Mouse (Mus musculus): Measurements from ENCODE around the gene Cand2.

Gene Cand2

DNA sequence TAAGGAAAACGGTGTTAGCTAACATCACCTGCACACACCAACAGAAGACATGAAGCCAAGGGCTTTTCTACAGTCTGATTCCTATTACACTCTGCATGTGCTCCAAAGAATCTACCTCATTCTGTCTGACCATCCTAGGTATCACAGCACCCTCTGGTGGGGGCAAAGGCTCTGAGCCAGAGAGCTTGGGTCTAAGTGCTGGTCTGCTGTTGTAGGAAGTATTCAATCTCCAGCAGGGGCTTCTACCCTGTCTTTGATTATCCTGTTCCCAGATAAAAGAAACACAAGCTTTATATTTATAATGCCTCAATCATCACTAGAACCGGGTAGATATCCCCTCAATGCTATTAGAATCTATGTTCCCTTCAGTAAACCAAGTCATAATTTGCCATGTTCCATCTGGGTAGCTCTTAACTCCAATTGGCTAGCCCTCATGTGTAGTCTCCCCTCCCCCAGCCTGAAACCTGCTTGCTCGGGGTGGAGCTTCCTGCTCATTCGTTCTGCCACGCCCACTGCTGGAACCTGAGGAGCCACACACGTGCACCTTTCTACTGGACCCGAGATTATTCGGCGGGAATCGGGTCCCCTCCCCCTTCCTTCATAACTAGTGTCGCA, 49.6 kb downstream of the Cand2 start:
- CTCF ChIA-PET: interaction anchor here (0.9 to 1.6 kb wide), 3 partner anchors 11 to 14 kb away, joined by 3 to 8 read pairs (median 3); no protein-coding TSS in a partner anchor

DNA sequence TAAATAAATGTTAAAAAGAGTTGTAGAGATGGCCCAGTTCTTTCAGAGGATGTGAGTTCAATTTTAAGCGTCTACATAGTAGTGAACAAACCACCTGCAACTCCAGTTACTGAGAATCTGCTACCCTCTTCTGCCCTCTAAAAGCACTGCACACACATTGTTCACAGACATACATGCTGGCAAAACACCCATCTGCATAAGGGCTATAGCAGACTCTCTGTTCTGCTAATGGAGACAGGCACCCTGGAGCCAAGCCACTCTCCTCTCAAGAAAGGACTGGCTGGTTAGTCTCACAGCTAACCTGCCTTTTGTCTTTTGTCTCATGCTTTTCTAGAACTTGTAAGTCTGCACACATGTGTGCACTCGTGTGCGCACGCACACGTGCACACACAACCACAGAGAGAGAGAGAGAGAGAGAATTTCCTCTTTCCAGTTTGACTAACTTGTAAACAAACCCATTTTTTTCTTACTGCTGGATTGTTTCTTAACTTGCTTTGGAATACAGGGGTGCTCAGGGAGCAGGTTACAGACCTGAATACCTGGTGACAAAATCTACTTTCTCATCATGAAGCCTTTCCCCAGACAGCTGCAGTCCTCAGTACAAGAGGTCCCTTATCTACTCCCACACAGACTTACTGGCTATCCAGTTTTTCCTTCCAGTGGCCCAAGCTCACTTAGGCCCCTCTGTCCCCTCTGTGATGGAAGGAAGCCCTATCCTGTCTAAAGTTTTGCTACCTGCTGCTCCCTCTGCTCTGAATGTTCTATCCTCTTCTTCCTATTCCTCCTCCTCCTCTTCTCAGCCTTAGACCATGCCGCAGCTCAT, 56.7 kb downstream of the Cand2 start:
- CTCF ChIA-PET: no interaction called here

DNA sequence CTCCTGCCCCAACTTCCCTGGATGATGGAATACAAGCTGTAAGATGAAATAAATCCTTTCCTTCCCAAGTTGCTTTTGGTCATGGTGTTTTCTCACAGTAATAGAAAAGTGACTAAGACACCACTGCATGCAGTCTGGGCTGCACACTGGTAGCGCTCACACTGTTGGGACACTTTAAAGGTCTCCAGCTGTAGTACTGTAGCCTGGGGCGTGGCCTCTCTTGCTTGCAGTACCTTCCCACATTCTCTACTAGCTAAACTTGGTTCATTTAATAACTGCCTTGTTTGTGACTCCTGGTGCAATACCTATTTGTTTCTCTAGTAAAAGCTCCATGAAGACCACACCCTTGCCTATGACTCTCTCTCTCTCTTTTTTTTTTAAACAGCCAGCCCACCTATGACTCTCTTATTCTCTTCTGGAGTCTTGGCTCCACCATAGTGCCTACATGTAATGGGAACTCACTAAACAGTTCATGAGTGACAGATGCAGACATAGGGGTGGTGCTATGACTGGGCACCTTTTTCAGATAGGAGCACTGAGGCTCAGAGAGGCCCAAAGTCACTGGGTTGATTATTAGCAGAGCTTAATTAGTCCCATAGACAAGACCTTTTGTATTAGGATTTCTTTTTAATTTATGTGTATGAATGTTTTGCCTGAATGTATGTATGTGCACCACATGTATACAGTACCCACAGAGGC, 58.0 kb downstream of the Cand2 start:
- CTCF ChIA-PET: no interaction called here

DNA sequence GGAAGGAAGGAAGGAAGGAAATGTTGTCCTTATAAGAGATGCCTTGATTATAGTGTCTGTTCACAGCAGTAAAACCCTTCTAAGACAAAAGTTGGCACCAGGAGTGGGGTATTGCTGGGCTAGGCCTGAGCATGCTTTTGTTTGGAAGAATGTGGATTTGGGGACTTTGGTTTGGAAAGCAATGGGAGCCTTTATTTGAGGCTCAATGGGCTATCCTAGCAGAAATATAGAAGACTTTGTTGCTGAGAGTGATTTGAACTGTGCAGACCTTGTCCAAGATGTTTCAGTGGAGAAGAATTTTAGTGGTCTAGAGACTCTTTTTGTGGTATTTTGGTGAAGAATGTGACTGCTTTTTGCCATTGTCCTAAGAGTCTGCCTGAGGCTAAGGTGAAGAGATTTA, 59.5 kb downstream of the Cand2 start:
- CTCF ChIA-PET: interaction anchor here (0.7 kb wide), 1 partner anchor 390 kb away, joined by 7 read pairs; no protein-coding TSS in a partner anchor

DNA sequence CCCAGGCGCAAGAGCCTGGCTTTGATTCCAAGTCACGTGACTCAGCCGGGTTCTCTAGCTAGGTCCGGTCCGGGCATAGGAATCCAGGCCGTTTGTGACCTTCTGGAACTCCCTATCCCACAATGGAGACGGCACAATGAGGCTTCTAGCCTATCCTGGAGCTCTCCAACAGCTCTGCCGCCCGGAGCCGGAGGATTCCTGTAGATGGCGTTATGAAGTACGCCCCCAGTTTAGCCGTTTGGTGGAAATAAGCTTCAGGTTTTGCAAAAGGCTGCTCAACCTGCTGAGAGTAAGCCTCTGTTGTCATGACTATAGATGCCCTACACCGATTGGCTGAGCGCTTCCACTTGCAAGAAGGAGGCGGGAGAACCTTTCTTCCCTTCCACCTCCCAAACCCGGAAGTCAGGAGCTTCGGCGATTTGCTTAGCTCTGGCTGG, 63.8 kb downstream of the Cand2 start, which contains the start of gene Efcab12:
Gene Efcab12 (minus strand): TSS at position 252 of the 437 bp plus-strand sequence.
- CTCF ChIA-PET: no interaction called here

DNA sequence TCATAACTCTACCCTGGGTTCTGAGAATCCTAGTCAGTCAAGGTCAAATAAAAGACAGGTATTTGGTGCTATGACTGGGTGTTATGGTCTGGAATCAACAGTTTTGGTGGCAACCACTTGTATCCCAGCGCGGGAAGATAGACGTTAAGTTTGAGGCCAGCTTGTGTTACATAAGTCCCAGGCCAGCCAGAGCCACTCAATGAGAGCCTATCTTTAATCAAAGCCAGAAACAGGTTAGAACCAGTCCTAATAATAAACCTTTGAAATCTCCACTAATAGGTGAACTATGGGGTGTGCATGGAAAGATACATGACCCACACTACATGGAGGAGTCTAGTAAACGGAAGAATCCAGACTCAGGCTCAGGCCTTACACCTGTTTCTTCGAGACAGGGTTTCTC, 64.4 kb downstream of the Cand2 start:
- CTCF ChIA-PET: interaction anchor here (0.6 to 0.7 kb wide), 2 partner anchors 139 to 360 kb away, joined by 4 read pairs; no protein-coding TSS in a partner anchor

DNA sequence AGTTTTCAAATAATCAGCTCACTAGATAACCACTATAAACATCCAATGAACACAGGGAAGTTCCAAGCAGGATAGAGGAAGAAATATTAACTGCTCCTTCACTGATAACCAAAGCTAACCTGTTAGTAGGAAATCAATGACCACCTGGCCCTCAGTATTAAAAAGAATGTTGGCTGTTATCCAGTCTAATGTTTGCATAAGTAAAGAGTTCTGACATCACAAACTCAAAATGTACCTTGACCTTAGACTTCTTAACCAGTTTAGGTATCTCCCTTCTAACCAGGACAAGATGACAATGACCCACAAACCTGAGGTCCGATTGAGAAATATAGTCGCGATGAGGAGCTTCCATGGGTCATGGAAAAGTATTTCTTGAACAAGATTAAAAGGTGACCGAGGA, 70.7 kb downstream of the Cand2 start:
- CTCF ChIA-PET: interaction anchor here (0.6 to 0.7 kb wide), 2 partner anchors 153 to 175 kb away, joined by 3 to 11 read pairs; no protein-coding TSS in a partner anchor

DNA sequence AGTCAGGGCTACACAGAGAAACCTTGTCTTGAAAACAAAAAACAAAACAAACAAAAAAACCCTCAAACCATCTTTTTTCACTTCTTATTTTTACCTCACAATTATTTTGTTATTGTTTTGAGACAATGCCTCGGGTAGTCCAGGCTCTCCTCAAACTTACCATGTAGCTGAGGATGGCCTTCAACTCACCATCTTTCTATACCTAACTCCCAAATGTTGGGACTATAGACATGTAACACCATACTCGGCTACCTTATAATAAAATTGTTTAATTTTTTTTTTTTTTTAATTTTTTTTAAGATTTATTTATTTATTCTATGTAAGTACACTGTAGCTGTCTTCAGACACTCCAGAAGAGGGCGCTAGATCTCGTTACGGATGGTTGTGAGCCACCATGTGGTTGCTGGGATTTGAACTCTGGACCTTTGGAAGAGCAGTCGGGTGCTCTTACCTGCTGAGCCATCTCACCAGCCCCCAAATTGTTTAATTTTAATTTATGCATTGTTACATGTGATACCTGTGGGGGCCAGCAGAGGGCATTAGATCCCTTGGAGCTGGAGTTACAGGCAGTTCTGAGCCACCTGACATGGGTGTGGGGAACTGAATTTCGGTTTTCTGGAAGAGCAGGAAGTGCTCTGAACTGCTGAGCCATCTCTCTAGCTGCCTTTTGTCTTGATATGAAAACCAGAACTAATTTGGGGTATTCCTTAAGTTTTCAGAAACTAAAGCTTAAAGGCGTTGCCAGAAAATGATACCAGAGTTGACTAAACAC, 72.5 kb downstream of the Cand2 start:
- CTCF ChIA-PET: interaction anchor here (0.5 to 1.4 kb wide), 2 partner anchors 39 to 110 kb away, joined by 3 read pairs; no protein-coding TSS in a partner anchor

DNA sequence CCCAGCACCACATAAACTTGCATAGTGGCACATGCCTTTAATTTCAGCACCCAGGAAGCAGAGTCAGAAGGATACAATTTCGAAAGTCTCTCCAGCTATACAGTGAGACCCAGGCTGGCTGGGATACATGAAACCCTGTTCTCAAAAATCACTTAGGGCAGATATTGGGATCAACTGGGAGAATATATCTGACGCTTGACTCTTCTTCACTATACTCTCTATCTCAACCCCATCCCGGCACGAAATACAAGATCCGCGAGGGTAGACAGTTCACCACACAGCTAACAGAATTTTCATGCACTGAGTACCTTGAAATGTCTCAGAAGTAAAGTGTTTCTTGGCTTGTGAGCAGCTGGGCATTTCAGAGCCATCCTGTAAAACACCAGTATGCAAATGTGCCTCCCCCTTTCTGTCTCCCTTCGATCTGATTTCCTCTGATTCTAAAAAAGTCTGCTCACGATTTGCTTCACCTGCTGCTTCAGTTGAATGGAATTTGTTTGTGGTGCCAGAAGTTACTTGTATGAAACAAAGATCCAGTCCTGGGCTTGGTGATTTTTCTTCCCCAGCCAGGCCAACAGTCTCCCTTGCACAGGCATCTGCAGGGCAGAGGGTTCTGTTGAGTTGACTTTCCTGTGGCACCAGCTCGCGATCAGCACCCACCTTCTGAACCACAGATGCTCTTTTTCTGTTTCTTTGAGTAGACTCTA, 74.4 kb downstream of the Cand2 start:
- CTCF ChIA-PET: interaction anchor here (1.4 kb wide), 1 partner anchor 41 kb away, joined by 3 read pairs; no protein-coding TSS in a partner anchor

DNA sequence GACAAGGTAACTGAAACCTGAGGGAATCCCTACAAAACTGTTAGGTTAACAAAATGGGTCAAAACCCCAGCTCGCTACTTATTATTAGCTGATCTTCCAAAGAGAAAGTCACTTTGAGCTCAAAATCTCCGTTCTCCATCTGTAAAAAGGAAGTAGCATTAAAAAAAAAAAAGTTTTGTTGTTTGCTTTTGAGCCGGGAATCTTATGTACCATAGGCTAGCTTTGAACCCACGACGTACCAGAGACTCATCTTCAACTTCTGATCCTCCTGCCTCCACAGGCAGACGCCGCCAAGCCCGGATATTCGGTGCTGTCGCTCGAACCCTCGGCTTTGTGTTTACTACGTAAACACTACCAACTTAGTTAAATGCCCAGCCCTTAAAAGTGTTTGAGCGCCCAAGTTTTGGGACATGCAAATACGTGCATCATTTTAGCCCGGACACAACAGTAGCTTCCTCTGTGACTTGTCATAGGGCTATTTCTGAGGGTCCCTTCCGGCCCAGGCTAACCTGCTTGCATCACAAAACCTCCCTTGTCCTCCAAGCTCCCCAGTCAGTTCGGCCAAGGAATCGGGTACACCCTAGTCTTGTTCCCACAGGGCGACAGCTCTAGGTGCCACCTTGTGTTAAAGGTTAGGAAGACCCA, 78.2 kb downstream of the Cand2 start:
- CTCF ChIA-PET: interaction anchor here (0.8 kb wide), 1 partner anchor 1016 kb away, joined by 4 read pairs; no protein-coding TSS in a partner anchor

DNA sequence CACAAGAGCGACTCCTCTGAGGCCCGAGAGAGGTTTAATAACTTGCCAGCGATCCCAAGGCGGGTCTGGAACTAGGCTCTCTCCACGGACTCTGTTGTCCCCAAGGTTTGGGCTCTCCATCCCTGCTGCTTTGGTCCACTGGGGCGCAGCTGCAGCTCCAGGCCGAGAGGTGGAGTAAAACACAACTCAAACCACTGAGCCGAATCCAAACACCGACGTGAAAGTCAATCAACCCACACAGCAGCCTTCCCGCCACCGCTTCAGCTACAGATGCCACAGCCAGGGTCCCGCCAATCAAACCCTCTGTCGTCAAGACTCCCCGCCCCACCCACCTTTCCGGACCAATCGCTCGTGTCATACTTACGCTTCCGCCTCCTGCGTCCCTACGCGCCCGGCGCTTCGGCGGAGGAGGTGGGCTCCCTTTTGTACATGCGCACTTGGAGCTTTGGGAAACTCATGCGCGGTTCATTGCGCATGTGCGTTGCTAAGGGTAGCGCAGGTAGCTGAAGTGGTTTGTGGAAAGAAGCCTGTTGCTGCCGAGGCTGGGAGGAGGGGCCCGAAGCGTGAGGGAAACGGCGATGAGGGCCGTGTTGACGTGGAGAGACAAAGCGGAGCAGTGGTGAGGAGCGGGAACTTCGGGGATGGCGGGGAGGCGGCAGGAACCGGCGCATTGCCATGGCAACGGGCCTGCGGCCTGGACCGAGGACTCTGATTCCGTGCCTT, 78.9 kb downstream of the Cand2 start, which contains the start of the genes Mbd4 and Ift122:
Gene Mbd4 (minus strand): TSS at position 281 of the 723 bp plus-strand sequence.
Gene Ift122 (plus strand): TSS at position 380 of the 723 bp plus-strand sequence.
- CTCF ChIA-PET: interaction anchor here (0.6 to 0.8 kb wide), 2 partner anchors 345 to 1016 kb away, joined by 3 to 4 read pairs; no protein-coding TSS in a partner anchor

DNA sequence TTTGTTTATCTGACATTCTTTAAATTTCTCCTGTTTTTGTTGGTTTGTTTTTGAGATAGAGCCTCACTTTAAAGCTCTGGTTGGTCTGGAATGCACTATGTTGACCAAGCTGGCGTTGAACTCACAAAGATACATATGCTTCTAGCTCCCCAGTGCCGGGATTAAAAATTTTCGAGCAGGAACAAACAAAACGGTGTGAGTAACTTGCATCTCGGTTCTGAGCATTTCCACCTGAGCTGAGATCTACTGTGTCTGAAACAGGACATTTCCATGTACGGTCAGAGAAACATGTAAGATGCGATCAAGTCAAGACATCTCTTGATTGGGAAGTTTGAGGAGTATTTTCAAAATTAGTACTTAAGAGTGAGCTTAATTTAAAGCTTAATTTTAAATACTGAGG, 79.6 kb downstream of the Cand2 start:
- CTCF ChIA-PET: no interaction called here

DNA sequence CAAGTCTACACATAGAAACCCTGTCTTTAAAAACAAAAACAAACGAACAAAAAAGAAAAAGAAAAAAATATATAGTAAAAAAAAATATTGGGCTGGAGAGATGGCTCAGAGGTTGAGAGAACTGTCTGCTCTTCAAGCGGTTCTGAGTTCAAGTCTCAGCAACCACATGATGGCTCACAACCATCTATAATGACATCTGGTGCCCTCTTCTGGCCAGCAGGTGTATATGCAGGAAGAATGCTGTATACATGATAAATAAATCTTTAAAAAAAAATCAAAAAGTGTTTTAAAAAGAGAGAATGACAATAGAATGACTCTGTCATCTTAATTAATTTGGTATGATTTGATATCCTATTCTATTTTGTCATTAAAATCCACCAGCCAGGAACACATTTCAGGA, 80.1 kb downstream of the Cand2 start:
- CTCF ChIA-PET: no interaction called here
